Mouse (Mus musculus) liver, embryonic 14.5 days (tissue): ENCODE data around the gene Rap1gap2.

Experiments
- CTCF ChIP-seq: IDR thresholded peaks from 2 replicates; pipeline ENCODE4 v1.5.1; 2016; ENCODE audit warnings: antibody characterized with exemption, low read depth, control low read depth
- EP300 ChIP-seq: IDR thresholded peaks from 2 replicates; pipeline ENCODE4 v1.6.1; 2016; ENCODE audit warnings: antibody characterized with exemption, low read depth

DNA sequence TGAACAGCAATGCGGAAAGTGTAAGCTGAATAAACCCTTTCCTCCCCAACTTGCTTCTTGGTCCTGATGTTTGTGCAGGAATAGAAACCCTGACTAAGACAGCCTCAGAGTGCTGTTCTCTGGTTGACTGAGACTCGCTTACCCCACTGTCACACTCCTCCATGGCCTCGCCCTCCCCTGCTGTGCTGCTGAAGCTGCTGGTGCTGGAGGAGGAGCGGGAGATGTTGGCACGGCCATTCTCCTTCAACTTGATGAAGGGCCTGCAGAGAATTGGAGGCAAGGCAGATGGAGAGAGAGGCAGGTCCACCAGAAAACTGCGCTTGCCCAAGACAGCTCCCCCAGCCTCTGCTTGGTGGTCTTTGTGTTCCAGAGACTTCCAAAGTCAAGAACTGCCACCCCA, 217.8 kb downstream of the Rap1gap2 start:
- TF ChIP-seq CTCF (no peak), EP300 (no peak)
